Mouse (Mus musculus): ENCODE measurements around the gene Nvl.

DNA sequence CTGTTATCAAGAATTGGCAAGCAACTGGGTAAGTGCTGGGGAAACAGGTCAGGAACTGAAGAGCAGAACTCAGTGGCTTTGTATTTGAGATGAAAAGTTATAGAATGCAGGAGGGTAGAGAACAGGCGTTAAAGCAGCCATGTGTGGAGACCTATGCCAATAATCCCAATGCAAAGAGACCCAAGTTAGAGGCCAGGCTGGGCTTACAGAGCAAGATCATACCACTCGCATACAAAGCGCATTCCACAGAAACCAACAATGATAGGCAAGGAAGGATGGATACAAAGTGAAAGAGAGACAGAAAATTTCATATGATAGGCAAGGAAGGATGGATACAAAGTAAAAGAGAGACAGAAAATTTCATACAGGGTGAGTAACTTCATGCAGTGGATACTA, 6.4 kb upstream of the Nvl start:
- no peak for TF ChIP-seq MAX (IDR thresholded peaks at IDR 0.05; ENCODE audit: low read length)
- TF ChIP-seq NELFE (IDR thresholded peaks at IDR 0.05; ENCODE audit: low read depth, low read length) = no peak
- TF ChIP-seq RCOR1 (conservative IDR thresholded peaks at IDR 0.05; ENCODE audit: low read depth, low read length) = no peak
- no peak for TF ChIP-seq CTCF (conservative IDR thresholded peaks at IDR 0.05 in 1 of 2, IDR thresholded peaks at IDR 0.05 in 1 of 2; ENCODE audit: low read depth in 2 of 2, low read length in 2 of 2)
- TF ChIP-seq MAFK (IDR thresholded peaks at IDR 0.05; ENCODE audit: insufficient replicate concordance, low read length) = no peak
- TF ChIP-seq UBTF (IDR thresholded peaks at IDR 0.05; ENCODE audit: low read depth, low read length) = no peak
- TF ChIP-seq ZC3H11A (IDR thresholded peaks at IDR 0.05; ENCODE audit: low read depth, low read length) = no peak
- TF ChIP-seq HCFC1 (IDR thresholded peaks at IDR 0.05; ENCODE audit: low read depth, low read length) = no peak
- TF ChIP-seq JUND (conservative IDR thresholded peaks at IDR 0.05; ENCODE audit: low read depth, low read length) = no peak
- no peak for TF ChIP-seq CHD1 (IDR thresholded peaks at IDR 0.05; ENCODE audit: low read depth, low read length)
- TF ChIP-seq POLR2A (IDR thresholded peaks at IDR 0.05; ENCODE audit: low read depth, low read length) = no peak
- TF ChIP-seq ZNF384 (IDR thresholded peaks at IDR 0.05; ENCODE audit: low read depth, low read length) = no peak
